Mouse (Mus musculus) forebrain, postnatal 0 days (tissue): ENCODE measurements at regions not wholly inside any gene's neighbourhood (a gene's known extent, or its start where the extent isn't known, plus 50 kb on each side); places are given as distances from the start of the nearest gene placed in this dataset.
A peak's percentile ranks its signal among the peaks of the same experiment; 100 is the strongest.
"Not testable (repeated sequence)": the region's sequence is repeated elsewhere in the genome, so short reads cannot be mapped to it uniquely, and the experiment has no call there.

ENCODE experiments used
- ATAC-seq: fragments of 200-750 bp; cut with Nextera tagmentation; 2 replicates; pipeline ENCODE4 v1.8.0; 2017; ENCODE audit warnings: mild to moderate bottlenecking, moderate library complexity
- DNase-seq: peaks from one replicate; pipeline ENCODE4 v3.0.0-alpha.2; 2015
- H3K27ac ChIP-seq: fragments of 300-500 bp; sonication (generic); 2 replicates; pipeline ENCODE4 v1.5.1; 2014; ENCODE audit warnings: low read depth, mild to moderate bottlenecking, antibody characterized with exemption, low read length, moderate library complexity, mixed read lengths
- H3K27me3 ChIP-seq: fragments of 300-500 bp; sonication (generic); 2 replicates; pipeline ENCODE4 v1.6.1; 2014; ENCODE audit warnings: mild to moderate bottlenecking, low read length, mixed read lengths; ENCODE audit not compliant: insufficient read depth
- H3K36me3 ChIP-seq: fragments of 300-500 bp; sonication (generic); 2 replicates; pipeline ENCODE4 v1.6.1; 2014; ENCODE audit warnings: mild to moderate bottlenecking, moderate library complexity; ENCODE audit not compliant: insufficient read depth
- H3K4me1 ChIP-seq: fragments of 300-500 bp; sonication (generic); 2 replicates; pipeline ENCODE4 v1.6.1; 2014; ENCODE audit warnings: antibody characterized with exemption; ENCODE audit not compliant: insufficient read depth
- H3K4me2 ChIP-seq: fragments of 300-500 bp; sonication (generic); 2 replicates; pipeline ENCODE4 v1.6.1; 2014; ENCODE audit warnings: low read depth, mild to moderate bottlenecking, moderate library complexity
- H3K4me3 ChIP-seq: fragments of 300-500 bp; sonication (generic); 2 replicates; pipeline ENCODE4 v1.5.1; 2014; ENCODE audit warnings: low read depth, low read length, mixed read lengths
- H3K9ac ChIP-seq: fragments of 300-500 bp; sonication (generic); 2 replicates; pipeline ENCODE4 v1.6.1; 2014; ENCODE audit warnings: mild to moderate bottlenecking
- H3K9me3 ChIP-seq: fragments of 300-500 bp; sonication (generic); 2 replicates; pipeline ENCODE4 v1.6.1; 2016; ENCODE audit warnings: low read length
- CTCF ChIP-seq: sonication (generic); IDR thresholded peaks from 2 replicates; pipeline ENCODE4 v1.5.1; 2016; ENCODE audit warnings: antibody characterized with exemption, control low read depth, low read depth
- WGBS: fragments of 180-500 bp; shearing (Covaris S2); extraction: QIAGEN DNeasy Blood & Tissue Kit; methylation state at CpG from one replicate; pipeline ENCODE4 v1.1.7; 2014; 5-methylcytosine and 5-hydroxymethylcytosine counted together

DNA sequence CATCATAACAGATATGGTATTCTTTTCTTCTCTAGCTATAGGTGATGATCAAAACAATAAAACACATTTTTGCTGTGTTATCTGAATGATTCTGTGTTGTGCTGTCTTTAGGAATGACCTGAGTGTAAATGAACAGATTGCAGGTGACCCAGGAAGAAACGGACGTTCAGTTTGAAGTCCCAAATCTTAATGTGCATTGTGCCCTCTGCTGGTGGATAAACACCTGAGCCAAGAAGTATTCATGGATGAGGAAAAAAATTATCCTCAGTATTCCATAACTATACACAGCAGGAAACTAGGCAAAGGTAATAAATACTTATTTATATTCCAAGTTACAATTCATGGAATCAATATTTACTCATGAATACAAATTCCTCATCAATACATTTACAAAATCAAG is 384.3 kb upstream of the Dab2 start:
- H3K4me2 ChIP-seq = no peak overlapping the region
- H3K27me3 ChIP-seq = no peaks in the 10 kb centered on the region
- peak; percentile 67 for TF ChIP-seq CTCF
- H3K27ac ChIP-seq = no peak overlapping the region
- peak; percentile 51 for DNase-seq
- no peak for ATAC-seq
- WGBS = 2% methylated on average over 2 of the region's 2 CpGs
- no peaks in the 10 kb centered on the region for H3K36me3 ChIP-seq
- H3K4me3 ChIP-seq = no peak overlapping the region
- H3K9me3 ChIP-seq = no peaks in the 10 kb centered on the region
- no peak overlapping the region for H3K9ac ChIP-seq
- no peaks in the 10 kb centered on the region for H3K4me1 ChIP-seq

DNA sequence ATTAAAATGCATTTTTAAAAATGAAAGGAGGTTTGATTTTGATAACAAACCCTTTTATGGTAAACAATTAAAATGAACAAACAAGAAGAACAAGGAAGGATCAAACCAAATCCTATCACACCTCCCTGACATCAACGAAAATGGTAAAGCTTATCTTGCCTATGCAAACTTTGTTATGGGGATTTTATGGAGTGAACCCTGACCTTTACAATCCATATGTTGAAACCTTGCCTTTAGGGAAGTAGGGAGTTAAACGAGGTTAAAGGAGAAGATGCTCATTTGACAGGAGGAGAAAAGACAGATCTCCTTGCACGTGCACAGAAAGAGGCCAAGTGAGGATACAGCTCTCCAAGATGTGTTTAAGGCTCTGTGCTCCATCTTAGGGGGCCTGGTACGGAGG is 379.5 kb upstream of the Dab2 start:
- no peak for ATAC-seq
- H3K27me3 ChIP-seq = no peaks in the 10 kb centered on the region
- H3K27ac ChIP-seq = no peak overlapping the region
- no peaks in the 10 kb centered on the region for H3K36me3 ChIP-seq
- 69% methylated on average over 4 of the region's 4 CpGs for WGBS
- no peaks in the 10 kb centered on the region for H3K4me1 ChIP-seq
- no peak for TF ChIP-seq CTCF
- no peak overlapping the region for H3K9ac ChIP-seq
- H3K9me3 ChIP-seq = no peaks in the 10 kb centered on the region
- no peak for DNase-seq
- no peak overlapping the region for H3K4me2 ChIP-seq
- no peak overlapping the region for H3K4me3 ChIP-seq

DNA sequence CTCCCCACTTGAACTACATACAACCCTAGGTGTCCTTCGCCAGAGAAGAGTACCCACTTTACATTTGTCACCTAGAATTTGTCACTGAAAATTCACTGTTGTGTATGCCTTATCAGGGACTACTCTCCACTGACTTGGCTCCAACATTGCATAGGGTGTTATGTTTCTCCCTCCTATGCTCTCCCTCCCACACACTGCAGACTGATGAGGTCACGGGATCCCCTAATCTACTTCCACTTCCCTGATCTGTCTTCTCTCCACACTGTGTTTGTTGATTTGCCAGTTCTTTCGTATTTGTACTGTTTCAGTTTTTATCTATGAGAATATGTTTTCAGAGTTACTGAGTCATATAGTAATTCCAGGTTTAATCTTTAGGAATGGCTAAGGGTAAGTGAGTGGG is 371.8 kb upstream of the Dab2 start:
- 86% methylated on average over 3 of the region's 3 CpGs for WGBS
- Histone ChIP-seq H3K4me2 (no peak overlapping the region), H3K4me1 (no peaks in the 10 kb centered on the region), H3K4me3 (no peak overlapping the region), H3K9ac (no peak overlapping the region), H3K27ac (no peak overlapping the region), H3K27me3 (no peaks in the 10 kb centered on the region), H3K36me3 (no peaks in the 10 kb centered on the region), H3K9me3 (no peaks in the 10 kb centered on the region)
- no peak for ATAC-seq
- DNase-seq = no peak
- no peak for TF ChIP-seq CTCF

DNA sequence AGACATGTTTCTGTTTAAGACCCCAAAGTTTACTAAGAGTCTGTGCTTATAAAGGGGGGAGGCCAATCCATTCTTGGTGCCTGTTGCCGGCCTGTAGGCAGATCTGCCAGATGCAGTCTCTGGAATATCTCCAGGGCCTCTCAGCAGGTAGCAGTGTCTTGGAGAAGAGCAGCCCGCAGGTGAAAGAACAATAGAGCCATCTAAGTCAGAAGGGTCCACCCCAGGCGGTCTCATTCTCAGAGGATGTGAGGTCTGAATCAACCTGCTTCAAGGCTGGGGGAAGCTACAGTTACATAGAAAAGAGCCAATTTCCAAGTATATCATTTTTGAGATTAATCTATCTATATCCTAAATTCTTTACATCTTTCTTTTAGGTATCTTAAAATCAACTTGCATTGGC is 366.0 kb upstream of the Dab2 start:
- 33% methylated on average over 3 of the region's 3 CpGs for WGBS

DNA sequence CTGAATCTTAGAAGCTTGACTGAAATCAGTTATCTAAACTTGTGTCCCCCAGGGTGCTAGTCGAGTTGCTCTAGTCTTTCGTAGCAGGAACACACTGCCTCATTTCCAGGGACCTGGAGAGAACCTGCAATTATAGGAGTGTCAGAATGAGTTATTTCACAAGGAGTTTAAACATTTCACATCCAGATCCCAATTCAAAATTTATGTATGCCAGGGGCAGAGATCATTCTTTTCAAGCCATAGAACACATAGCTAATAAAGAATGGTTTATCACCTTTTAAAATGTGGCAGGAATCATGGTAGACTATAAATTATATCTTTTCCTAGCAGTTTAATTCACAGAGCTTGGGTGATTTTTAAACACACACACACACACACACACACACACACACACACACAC is 358.6 kb upstream of the Dab2 start:
- Histone ChIP-seq H3K9ac (no peak overlapping the region), H3K9me3 (no peaks in the 10 kb centered on the region), H3K4me3 (no peak overlapping the region), H3K4me2 (no peak overlapping the region), H3K4me1 (no peaks in the 10 kb centered on the region), H3K27me3 (no peaks in the 10 kb centered on the region), H3K27ac (no peak overlapping the region), H3K36me3 (no peaks in the 10 kb centered on the region)
- ATAC-seq (no peak), DNase-seq (no peak)
- 79% methylated on average over 2 of the region's 2 CpGs for WGBS
- no peak for TF ChIP-seq CTCF

More for the DNA sequence above, 366.0 kb upstream of the Dab2 start:
- Histone ChIP-seq H3K4me1 (no peaks in the 10 kb centered on the region), H3K4me2 (no peak overlapping the region), H3K9me3 (no peaks in the 10 kb centered on the region), H3K4me3 (no peak overlapping the region), H3K36me3 (no peaks in the 10 kb centered on the region), H3K9ac (no peak overlapping the region), H3K27ac (no peak overlapping the region), H3K27me3 (no peaks in the 10 kb centered on the region)
- DNase-seq (no peak), ATAC-seq (no peak)
- TF ChIP-seq CTCF = no peak

DNA sequence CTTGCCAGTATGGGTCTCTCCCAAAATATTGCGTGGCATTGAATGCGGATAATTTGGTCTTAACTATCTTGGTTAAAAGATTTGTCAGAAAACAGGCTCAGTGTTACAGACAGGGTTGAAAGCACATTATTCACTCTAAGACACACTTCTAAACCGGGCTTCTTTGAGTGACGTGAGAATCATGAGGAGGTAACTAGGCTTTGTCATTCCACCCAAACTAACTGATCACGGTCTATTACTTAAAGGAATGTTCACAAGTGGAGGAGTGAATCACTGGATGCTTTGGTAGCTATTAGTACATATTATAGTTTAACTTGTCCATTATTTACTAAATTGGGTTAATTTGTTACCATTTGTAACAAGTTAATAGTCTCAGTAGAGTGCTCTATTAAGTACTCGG is 352.9 kb upstream of the Dab2 start:
- Histone ChIP-seq H3K36me3 (no peaks in the 10 kb centered on the region), H3K4me3 (no peak overlapping the region), H3K4me1 (no peaks in the 10 kb centered on the region), H3K4me2 (no peak overlapping the region), H3K27ac (no peak overlapping the region), H3K9me3 (no peaks in the 10 kb centered on the region), H3K9ac (no peak overlapping the region), H3K27me3 (no peaks in the 10 kb centered on the region)
- 89% methylated on average over 6 of the region's 6 CpGs for WGBS
- TF ChIP-seq CTCF = no peak
- ATAC-seq = no peak
- DNase-seq = no peak

DNA sequence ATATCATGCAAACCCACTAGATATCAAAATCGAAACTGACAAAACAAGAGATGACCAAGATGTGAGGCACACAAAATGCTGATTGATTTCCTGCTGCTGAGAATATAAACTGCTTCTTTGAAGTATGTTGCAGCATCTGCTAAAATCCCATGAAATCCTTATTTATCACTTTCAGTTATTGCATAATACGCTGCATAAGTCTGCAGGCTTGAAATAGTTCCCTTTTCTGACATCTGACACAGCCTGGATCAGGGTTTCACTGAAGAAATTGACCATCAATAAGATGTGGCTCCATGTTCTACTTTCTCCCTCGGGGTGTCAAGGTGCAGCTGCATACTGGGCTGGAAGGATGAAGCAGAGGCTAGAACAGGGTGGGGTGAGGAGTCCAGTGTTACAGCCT is 348.7 kb upstream of the Dab2 start:
- Histone ChIP-seq H3K4me3 (no peak overlapping the region), H3K27ac (no peak overlapping the region), H3K4me1 (no peaks in the 10 kb centered on the region), H3K9me3 (no peaks in the 10 kb centered on the region), H3K4me2 (no peak overlapping the region), H3K27me3 (no peaks in the 10 kb centered on the region), H3K9ac (no peak overlapping the region), H3K36me3 (no peaks in the 10 kb centered on the region)
- no peak for TF ChIP-seq CTCF
- no peak for ATAC-seq
- DNase-seq = no peak
- 78% methylated on average over 3 of the region's 3 CpGs for WGBS

DNA sequence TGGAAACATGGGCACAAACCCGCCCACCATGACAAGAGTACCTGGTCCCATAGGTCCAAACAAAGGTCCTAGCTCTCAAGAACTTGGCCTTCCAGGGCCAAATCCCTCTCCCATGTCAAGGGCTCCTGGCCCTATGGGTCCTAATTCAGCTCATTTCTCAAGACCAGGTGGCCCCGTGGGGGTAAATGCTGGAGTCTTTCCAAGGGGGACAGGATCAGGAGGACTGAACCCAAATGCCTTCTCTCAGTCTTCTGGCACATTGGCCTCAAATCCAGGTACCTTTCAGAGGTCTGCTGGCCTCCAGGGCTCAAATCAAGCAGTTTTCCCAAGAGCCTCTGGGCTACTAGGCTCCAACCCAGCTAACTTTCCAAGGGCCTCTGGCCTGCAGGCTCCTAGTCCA is 347.9 kb upstream of the Dab2 start:
- H3K36me3 ChIP-seq, H3K9ac ChIP-seq, ATAC-seq, H3K9me3 ChIP-seq, H3K4me1 ChIP-seq, H3K27ac ChIP-seq, H3K4me3 ChIP-seq, H3K4me2 ChIP-seq, DNase-seq, H3K27me3 ChIP-seq: not testable (repeated sequence)
- WGBS = 96% methylated on average over 2 of the region's 2 CpGs
